Mouse (Mus musculus) right cerebral cortex, postnatal 36 days (tissue): ENCODE measurements around the gene Il12a.

Experiments used
- DNase-seq, 2 experiments: peaks; one replicate each; pipeline ENCODE4 v3.0.0; 2022; ENCODE audit warnings: low spot score in 2 of 2, mixed read lengths in 1 of 2

The Il12a gene

DNA sequence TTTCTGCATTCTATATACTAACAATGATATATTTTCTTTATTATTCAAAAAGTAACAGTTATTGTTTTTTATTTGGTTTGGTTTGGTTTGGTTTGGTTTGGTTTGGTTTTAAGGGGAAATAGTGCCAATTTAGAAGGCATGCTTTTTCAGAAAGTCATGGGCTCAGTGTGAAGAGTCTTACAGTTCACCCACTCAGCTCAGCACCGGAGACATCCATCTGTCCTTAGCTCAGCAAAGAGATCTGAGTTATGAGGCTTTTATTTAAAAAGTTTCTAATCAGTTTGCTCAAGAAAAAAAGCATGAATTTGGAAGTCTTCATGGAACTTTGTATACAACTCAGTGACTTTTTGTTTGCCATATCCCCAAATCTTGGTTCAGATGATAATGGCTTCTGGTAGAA lies 6.2 kb upstream of the Il12a start:
- no peak for DNase-seq

DNA sequence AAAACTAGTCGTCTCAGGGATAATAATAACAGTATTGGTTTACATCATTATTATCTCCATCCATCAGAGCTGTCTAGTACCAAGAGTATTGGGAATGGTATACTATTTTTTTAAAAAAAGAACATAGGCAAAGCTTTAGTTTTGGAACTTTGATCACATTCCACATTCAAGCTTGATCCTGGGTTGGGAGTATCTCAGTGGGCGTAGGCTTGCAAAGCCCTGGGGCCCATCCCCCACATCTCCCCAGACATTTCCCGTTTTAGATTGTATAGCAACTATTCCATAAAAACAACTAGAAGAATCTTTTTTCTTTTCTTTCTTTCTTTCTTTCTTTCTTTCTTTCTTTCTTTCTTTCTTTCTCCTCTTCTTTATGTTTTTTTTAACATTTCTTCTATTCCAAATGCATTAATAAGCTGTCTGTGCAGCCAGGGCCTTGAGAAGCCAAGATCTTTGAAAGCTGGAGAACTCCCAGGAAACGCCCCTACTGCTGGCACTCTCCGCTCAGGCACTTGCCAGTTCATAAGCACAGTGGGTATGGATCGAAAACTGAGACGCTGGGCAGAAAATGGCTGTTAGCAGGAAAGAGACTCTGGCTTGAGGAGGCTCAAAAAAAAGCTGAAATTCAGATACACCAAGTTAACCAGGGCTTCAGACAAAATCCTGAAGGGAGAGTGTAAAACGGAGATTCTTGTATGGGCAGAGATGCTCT lies 3.4 kb upstream of the Il12a start:
- no peak for DNase-seq

DNA sequence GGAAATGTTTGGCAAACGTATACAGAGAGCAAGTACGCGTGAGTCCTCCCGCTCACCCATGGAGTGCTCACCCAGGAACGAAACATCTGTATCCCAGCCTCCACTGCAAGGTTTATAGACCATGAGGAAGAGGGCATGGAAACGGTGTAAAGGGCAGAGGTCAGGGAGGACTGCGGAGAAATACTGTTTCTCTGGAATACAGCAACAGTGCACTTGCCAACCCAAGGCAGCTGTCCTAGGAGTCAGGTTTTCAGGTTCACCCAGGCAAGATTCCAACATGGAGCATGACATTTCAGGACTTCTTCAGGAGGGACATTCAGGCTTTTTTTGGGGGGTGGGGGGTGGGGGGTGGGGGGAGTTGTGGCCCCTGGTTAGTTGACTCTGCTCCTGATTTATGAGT lies 1.1 kb upstream of the Il12a start:
- DNase-seq, result no peak

DNA sequence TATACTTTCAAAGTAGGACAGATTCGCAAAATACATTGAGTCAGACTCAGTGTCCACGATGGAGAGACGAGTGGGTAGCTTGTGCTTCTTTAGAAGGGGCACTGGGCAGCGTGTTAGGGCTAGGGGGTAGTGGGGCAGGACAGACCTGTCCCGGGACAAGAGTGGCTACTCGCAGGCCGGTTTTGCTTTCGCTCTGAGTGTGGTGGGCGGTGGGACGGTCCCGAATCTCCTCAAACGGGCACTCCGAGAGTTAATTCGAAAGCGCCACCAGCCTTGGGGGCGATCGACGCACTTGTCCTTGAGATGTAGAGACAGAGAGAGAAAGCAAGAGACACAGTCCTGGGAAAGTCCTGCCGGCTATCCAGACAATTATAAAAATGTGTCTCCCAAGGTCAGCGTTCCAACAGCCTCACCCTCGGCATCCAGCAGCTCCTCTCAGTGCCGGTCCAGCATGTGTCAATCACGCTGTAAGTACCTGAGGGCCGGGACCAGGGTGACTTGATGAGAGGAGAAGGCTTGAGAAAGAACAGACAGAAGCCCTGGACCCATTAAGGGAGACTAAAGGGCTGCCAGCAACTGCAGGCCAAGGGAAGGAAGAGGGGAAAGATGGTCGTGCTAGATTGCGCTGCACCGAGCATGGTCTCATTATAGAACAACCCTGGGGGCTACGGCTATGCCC lies 795 bp downstream of the Il12a start:
- no peak for DNase-seq

DNA sequence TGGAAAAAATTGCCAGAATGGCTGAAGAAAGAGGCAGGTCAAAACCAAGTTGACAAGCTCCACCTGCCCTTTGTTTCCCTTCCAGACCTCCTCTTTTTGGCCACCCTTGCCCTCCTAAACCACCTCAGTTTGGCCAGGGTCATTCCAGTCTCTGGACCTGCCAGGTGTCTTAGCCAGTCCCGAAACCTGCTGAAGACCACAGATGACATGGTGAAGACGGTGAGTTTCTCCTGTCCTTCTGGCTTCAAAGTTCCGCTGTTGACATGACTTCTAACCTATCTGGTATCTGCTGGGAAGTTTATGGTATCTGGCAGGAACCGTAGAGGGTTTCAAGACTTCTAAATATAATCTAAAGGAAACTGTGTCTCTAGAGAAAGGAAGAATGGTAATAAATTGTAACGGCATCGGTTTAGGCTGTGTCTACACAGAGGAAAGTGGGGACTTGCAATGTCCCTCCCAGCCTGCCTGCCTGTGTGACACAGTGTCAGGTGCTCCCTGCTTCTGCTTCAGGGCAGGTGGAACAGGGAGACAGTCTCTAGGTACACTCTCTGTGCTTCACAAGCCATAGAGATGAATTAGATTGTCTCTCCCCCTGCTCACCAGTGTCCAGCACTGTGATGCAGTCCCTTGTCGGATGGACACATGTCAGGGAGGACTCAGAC lies 1.6 kb downstream of the Il12a start:
- DNase-seq, result no peak

DNA sequence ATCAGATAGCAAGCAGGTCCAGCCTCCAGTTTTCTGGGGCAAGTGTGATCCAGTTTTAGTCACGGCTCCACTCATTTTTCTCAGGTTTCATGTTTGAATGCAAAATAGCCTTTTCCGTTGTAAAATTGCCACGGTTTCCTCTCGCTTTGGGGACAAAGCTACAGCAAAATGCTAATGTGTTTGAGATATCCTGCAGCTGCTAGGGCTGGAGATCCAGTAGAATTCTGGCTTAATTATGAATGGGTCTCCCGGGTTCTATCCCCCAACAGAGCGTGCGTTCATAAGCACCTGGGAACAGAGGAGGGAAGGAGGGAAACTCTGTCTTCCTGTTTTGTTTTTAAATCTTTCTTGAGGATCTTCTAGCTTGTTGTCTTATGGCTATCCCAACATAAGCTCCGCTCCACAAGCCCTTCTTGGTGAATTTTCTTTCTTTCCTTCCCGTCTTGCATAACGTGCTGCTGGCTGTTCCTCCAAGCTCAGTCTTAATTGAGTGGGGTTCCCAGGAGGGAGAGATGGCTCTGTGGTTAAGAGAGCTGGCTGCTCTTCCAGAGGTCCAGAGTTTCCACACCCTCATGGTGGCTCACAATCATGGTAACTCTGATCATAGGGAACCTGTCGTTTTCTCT lies 2.3 kb downstream of the Il12a start:
- no peak for DNase-seq

DNA sequence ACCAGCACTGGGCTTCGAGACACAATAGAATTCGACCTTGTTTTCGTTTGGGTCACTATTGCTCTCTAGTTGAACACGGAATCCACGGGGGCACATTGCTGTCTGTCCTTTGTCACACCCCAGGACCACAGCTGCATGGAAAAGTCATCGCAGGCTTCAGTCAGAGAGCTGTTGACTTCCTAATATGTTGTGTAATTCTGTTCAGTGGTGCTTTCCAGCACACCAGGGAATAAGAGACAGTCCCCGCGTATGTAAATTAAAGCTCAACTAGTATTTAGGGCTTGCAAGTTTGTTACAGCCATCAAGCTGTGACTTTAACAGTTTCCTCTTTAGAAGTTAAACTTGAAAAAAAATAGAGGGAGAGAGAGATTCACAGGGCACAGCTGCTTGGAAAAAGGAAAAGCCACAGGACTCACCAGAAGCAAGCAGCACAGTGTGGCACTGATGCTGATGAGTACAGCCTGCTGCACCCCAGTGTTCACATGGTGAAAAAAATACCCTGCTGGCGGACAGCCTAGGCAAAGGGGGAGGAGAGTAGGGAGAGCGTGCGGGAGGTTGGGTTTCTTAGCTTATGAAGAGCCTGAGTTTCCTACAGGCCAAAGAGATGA lies 3.1 kb downstream of the Il12a start:
- peak; percentile 66 to 85 for DNase-seq

DNA sequence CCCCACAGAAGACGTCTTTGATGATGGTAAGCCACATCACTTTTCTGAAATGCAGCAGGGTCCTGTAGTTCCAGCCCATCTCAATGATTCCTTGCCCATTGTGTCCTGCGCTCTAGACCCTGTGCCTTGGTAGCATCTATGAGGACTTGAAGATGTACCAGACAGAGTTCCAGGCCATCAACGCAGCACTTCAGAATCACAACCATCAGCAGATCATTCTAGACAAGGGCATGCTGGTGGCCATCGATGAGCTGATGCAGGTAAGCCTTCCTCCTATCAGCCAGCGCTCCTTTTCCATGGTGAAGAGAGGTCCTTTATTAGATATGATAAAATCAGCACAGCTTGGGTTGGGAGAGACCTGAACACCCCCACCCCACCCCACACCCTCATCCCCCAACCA lies 4.9 kb downstream of the Il12a start:
- no peak for DNase-seq

DNA sequence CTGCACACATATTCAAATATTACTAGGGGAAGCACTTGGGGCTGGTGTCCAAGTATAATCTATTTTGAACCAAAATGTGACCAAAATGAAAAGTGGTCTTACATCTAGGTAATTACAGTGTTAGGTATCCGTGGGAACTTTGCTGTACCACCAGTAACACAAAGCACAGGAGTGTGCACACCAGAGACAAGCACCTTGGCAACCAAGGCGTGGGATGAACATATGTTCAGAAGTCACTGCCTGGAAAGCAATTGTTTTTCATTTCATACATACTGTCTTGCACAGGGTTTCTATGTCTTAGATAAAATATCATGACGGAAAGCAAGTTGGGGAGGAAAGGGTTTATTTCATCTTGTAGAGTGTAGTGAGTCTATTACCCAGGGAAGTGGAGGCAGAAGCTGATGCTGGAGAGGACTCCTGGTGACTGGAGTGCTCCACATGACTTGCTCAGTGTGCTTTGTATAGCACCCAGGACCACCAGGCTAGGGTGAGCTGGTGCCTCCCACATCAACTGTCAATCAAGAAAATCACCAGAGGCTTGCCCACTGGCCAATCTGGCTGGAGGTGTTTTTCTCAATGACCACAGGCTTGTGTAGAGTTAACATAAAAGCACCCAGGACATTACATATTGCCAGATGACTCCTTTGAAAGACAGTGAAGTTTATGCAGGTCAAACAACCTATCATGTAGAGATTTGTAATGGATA lies 6.2 kb downstream of the Il12a start:
- DNase-seq, result no peak

DNA sequence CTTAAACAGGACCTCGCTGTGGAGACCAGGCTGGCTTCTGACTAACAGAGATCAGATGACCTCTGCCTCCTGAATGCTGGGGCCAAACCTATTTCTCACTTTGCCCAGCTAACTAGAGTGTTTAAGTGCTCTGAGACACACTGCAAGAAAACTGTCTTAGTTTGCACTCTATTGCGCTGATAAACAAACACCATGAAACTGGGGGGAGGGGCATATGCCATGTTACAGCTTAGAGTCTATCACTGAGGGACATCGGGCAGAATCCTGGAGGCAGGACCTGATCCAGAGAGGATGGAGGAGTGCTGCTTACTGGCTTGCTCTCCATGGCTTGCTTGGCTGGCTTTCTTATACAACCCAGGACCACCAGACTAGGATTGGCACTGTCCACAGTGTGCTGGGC lies 8.2 kb downstream of the Il12a start:
- no peak for DNase-seq

DNA sequence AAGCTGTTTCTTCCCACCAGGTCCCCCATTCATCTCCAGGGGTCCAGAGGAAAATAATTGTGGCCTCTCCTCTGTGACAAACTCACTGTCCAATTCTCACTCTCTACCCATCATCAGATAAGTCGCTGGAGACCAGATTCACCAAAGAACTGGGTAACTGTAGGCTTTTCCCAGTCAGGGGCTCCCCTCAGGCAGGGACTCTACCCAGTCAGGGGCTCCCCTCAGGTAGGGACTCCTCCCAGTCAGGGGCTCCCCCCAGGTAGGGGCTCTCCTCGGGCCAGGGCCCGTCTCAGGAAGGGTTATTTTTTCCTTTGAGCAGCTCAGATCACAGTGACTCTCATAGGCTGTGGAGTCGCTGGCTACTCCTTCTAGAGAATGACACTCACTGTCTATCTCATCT lies 9.6 kb downstream of the Il12a start:
- DNase-seq, result no peak

DNA sequence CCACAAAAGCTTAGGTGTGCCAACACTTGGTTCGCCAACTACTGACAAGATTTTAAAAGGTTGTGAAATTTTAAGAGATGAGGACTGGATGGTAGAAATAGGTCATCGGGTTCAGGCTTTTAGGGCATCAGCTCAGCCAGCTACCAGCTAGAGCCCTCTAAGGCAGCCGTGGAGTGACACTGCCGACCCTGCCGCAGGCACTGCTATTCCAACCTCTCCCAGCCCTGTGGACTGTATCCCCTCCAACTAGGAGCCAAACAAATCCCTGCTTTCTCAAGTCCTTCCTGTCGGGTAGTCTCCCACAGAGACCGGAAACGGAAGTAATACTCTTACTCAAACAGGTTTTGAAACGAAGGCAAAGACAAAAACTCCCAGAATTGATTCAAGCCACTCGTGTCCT lies 15.9 kb downstream of the Il12a start:
- no peak for DNase-seq

DNA sequence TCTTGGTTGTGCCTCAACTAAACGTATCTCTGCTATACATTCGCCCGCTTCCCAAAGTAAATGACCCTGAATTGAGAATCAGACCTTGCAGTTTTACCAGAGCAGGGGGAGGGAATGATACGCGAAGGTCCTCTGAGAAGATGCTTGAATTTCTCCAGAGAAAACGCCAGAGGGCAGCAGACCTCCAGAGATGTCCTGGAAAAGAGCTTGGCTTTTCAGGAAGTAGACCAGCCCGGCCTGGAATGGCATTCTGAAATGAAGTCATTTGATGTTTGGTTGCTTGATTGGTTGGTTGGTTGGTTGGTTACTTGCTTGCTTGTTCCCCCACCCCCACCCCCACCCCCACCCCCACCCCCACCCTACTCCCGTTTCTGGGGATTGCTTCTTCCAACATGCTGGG lies 17.8 kb downstream of the Il12a start:
- DNase-seq, result no peak

DNA sequence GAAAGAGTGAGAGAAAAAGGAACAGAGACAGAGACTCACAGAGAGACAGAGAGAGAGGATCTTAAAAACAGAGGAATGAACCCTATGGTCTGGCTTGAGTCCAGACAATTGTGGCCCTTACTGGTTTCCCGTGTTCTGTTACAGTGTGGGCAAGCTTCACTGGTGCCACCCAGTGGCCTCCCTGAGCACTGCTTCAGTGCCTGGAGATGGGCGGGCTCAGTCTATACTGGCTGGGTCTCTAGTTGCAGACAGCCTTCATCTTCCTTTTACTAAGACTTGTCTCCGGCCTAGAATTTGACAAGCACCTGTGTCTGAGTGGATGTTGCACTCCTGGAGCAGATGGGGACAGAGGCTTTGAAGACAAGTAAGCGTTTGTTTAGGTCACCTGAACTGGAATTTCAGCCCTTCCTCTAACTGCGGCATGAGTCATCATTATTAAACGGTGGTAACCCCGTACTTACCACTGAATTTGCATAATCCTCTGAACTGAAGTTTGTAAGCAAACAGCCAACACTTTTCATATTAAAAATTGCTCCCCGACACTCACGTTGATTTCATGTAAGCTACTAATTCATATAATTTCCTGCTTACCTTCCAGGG lies 18.9 kb downstream of the Il12a start:
- DNase-seq, result peak; percentile 59 to 67

DNA sequence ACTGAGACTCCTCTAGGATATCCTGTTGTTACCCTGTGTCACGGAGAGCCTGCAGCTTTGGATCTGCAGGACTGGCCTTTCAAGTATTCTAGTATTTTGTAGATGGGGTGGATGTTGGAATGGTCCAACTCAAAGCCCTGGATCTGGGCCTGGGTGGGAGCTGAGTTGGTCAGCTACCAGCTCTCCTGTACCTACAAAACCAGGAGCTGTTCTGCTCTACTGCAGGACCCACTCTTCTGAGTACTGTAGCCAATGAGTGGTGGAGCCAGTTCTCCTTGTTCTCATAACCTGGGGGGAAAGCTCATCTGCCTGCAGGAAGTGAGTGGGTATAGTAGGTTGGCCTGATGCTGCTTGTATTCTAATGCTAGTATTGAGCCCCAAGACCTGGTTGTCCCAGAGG lies 20.0 kb downstream of the Il12a start:
- no peak for DNase-seq

DNA sequence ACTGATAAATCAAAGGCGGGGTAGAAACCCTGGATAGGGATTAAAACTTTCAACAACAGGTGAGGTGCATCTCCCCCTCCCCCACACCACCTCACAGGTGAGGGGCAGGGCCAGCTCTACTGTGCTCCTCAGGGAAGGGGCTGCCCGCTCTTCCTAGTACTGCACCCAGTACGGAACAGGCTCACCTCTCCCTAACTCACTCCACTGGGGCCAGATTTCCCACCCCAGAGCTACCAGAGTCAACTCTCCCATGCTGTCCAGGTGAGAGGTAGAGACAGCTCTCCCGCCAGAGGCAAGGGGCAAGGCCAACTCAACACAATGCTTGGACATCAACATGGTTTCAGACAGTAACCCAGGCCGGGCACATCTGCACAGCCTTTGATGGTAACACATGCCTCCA lies 21.1 kb downstream of the Il12a start:
- DNase-seq, result no peak

DNA sequence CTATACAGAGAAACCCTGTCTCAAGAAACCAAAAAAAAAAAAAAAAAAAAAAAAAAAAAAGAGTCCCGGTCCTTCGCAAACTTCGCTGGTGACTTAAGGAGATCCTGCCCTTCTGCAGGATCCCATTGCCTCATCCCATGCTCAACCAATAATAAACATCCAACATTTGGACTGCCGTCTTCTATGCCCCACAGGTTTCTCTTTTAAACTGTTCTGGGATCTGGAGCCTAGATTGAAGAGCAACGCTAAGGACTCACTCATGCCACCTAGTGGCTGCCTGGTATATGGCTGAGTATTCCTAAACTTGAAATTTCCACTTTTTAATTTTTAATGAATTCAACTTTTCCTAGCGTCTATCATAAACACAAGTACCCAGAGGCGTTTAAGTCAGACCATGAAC lies 23.1 kb downstream of the Il12a start:
- DNase-seq, result no peak

DNA sequence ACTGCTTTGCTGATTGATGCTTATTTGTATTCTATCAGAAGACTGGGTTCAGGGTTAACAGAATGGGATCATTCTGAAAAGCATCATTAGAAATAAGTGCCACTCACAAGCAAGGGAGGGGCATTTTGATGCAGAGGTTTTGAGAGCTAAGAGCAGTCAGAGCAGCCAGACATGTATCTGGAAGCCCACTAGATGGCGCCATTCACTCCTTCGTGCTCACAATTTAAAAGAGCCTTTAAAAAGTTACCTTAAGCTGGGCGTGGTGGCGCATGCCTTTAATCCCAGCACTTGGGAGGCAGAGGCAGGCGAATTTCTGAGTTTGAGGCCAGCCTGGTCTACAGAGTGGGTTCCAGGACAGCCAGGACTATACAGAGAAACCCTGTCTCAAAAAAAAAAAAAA lies 26.9 kb downstream of the Il12a start:
- DNase-seq, result peak in 1 of 2 experiments; percentile 42

DNA sequence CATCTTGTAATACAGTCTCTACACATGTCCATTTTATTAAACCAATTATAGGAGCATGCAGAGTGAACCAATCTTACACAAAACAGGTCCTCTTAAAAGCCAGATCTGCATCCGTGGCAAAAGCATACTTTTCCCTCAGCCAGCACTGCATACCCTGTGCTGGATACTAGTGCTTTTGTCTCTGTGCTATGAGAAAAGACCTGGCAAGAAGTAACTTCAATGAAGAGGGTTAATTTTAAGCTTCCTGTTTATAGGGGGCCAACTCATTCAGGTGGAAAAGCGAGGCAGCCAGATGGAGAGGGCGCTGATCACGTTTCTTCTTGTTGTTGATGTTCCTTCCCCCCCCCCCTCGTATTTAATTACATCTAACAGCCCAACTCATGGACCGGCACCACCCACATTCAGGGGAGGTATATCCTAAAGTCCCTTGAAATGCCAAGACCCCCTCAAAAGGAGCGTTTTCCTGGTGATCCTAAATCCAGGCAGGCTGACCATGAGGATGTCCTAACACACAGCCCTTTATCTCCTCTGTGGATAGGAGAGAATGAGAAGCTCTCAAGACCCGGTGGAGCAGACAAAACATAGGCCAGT lies 28.9 kb downstream of the Il12a start:
- no peak for DNase-seq

DNA sequence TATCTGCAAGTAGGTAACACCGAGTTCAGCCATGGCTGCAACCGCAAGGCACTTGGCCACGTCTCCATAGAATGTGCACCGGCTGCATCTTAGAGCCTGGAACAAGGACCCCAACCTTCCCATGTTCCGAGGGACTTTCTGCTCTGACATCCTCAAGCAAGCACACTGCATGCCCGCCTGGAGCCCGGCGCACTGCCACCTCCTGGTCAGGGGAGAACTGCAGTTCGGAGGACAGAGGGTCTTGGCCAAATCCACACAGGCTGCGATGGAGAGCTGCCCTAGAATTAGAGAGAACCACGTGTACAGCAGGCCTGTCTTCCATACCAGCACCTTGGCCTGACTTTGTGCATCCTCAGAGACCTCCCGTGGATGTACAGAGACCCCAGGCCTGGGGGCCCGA lies 29.8 kb downstream of the Il12a start:
- DNase-seq, result no peak

DNA sequence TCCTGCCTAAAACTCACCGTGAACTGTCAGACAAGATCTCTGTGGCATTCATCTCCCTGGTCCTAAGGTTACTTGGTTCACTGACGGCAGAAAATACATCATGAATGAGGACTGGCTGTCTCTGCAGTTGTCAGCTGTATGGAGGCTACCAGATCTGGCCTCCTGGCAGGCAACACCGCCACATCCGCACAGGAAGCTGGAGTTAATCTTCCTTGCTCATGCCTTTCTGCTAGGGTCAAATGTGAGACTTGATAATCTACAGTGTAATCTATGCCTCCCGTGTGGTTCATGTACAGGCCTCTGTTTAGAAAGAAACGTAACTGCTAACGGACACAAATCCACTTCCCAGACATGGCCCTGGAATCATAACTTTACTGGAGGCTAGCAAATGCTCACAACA lies 51.5 kb downstream of the Il12a start:
- DNase-seq, result no peak
